Mouse (Mus musculus) retina, embryonic 14.5 days (tissue): Measurements from ENCODE around the gene Tmem135.

Experiments
- DNase-seq: peaks from one replicate; pipeline ENCODE4 v3.0.0-alpha.2; 2015; ENCODE audit warnings: low spot score

Gene Tmem135

DNA sequence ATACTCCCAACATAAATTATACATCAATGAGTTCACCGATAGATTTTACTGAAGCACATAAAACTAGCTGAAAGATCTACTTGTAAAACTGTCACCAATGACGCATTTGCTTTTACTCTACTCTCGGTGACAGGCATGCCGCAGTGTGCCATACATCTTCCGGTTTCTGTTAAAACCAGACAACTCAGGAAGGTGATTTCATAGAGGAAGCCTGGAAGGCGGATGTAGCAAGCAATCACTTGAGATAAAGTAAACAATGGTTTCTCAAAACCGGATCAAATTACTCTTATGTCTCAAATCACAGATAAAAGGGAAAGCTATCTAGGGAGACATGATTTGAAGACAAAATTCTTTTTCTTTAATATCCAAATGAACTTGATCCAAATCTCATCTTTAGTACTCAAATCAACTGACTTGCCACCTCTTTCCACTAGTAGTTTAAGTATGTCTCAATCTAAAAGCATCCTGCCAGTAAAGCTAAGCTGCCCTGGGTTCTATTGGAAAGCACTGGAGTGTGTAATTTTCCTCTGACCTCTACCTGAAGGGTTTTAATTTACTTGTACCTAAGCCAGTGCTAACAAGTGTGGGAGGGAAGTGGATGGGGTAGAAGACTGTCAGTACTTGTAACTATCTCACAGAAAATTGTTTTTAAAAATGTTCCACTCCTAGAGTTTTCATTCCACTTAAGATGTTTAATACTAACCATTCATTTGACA is 155.7 kb downstream of the Tmem135 start:
- DNase-seq, result no peak

- DNase-seq, result no peak
Measured at GRCm38 (mm10) chr7:89247012-89247710, 156.9 kb downstream of the Tmem135 start.

- no peak for DNase-seq
Measured at GRCm38 (mm10) chr7:89242565-89242964, 161.5 kb downstream of the Tmem135 start.

DNA sequence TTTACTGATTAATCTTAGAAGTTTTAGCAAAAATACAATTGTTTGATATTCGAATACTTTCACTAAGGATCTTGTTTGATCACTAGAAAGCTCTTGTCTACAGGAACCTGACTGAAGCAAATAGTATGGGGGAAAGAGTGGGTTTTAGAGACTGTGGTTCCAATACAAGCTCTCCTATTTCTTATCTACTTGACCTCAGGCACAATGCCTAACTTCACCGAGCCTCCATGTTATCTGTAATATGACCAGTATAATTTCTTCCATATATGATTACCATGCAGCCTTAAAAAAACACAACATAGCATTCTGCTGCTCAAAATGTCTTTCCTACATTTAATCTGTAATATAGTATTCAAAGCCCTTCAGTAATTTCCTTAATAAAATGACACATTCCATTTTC is 161.9 kb downstream of the Tmem135 start:
- no peak for DNase-seq

DNA sequence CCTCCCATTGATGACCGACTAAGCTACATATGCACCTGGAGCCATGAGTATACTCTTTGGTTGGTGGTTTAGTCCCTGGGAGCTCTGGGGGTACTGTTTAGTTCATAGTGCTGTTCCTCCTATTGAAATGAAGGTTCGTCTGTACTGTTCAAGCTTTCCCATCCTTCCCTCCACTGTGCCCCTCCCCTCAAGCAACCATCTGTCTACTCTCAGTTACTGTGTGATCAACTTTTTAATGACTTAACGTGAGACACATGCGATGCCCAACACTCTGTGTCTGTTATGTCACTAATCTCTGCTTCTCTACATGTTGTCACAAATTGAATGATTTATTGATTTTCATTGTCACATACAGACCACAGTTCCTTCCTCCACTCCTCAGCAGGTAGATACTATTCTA is 164.4 kb downstream of the Tmem135 start:
- no peak for DNase-seq

DNA sequence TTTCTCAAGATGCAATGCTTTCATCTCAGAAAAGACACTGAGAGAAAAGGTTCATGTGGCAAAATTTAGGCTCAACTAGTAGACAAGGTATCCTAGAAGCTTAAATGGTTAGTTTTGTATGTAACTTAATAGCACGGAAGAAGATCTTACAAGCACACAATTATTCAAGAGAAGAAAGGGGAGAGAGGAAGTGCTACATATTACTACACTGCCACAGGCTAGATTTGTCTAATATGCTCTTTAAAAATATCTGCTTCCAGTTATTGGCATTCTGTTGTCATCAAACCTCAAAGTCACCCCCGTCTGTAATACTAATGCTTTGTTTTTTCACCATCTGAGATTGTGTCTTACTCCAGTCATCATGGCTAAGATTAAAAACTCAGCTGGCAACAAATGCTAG is 167.4 kb downstream of the Tmem135 start:
- no peak for DNase-seq

GRCm38 (mm10) chr7:89235974-89236507 is 168.0 kb downstream of the Tmem135 start:
- DNase-seq, result no peak

DNA sequence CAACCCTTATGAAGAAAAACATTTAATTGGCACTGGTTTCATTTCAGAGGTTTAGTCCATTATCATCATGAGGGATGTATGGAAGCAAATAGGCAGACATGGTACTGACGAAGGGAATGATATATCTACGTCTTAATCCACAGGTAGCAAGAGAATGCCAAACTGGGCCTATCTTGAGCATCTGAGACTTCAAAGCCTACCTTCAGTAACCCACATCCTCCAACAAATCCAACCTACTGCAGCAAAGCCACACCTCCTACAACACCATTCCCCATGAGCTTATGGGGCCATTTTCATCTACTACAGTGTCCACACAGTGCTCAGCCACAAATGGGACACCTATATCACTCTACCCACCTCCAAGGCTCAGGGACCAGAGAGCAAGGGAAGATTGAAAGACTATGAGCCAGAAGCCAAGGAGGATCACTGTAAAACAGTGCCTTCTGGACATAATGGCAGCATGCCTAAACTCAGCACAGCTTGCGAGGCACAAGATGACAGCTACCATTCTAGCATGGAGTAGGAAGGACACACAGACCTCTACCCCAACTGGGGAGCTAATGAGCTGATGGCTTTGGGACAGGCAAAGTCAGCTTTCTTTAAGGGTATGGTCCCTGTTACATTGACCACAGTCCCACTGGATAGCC is 171.4 kb downstream of the Tmem135 start:
- no peak for DNase-seq

DNA sequence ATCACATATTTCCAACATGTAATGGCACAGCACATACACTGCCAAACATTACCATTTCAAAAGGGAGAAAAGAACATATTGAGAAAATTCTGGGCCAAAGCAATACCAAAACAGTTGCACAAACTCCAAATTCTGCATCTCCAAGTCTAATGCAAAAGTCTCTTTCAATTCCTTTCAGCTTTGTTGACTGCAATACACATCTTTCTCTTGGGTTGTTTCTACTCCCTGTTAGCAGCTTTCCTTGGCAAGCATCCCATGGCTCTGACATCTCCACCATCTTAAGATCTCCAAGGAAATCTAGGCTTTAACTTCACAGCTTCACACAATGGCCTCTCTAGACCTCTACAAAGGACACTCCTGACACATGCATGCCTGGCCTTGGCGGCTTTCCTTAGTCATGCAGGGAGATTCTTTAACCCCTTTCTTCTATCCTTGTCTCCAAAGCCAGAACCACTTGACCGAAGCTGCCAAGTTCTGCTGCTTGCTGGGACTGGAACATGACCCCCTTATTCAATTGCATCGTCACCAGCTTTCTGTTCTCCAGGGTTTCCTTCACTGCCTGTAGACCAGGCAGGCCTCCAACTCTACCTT is 172.7 kb downstream of the Tmem135 start:
- no peak for DNase-seq

GRCm38 (mm10) chr7:89222609-89223008 is 181.4 kb downstream of the Tmem135 start:
- no peak for DNase-seq

GRCm38 (mm10) chr7:89216628-89217027 is 187.4 kb downstream of the Tmem135 start:
- no peak for DNase-seq

DNA sequence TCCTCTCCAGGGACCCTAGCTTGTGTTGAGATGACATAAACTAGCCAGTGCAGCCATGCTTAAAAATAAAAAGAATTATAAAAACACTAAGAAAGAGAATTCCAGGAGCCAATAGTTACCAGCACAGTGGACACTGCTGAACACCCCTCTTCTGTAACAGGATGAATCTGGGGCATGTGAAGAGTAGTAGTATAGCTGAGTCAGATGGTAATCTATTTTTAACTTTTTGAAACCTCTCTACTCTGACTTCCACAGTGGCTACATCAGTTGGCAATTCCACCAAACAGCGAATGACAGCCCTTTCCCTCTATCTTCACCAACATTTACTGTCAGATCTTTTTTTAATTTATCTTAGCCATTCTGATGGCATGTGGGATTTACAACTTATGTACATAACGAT is 187.9 kb downstream of the Tmem135 start:
- no peak for DNase-seq

- peak; percentile 24 for DNase-seq
Measured at GRCm38 (mm10) chr7:89215714-89216113, 188.3 kb downstream of the Tmem135 start.

DNA sequence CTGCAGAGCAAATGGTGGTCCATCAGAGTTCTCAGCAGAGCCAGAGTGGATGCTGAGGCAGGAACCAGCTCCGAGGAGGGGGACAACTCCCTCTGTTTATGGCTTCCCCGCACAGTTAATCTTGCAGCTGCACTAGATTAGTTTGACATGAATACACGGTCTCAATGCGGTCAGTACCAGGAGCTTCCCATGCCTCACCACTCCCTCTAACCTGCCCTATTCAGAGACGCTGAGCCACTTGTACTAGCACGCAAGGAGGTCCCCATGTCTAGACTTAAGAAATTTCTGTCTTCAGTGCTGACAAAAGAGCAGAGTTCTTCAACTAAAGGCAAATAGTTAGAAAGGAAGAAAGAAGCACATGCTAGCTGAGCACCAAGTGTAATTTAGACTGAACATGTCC is 193.5 kb downstream of the Tmem135 start:
- DNase-seq, result peak; percentile 39

- DNase-seq, result no peak
Measured at GRCm38 (mm10) chr7:89206165-89206564, 197.9 kb downstream of the Tmem135 start.

- DNase-seq, result no peak
Measured at GRCm38 (mm10) chr7:89205402-89205801, 198.6 kb downstream of the Tmem135 start.

DNA sequence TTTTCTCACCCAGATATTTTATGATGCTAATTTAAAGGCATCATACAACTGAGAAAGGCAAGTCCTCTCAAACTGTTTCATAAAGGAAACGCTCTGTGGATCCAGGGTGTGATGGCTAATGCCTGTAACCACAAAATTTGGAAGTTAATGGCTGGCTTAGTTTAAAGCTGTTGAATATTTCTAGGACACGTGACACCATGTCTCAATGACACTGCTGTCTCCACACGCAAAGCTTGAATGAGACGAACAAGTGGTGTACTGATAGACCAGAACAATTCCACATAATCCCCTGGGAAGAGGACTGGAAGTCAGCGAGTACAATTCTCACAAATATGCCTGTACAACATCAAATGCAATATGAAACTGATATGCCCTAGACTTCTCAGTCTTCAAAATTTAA is 200.9 kb downstream of the Tmem135 start:
- no peak for DNase-seq

- no peak for DNase-seq
Measured at GRCm38 (mm10) chr7:89201954-89202353, 202.1 kb downstream of the Tmem135 start.

DNA sequence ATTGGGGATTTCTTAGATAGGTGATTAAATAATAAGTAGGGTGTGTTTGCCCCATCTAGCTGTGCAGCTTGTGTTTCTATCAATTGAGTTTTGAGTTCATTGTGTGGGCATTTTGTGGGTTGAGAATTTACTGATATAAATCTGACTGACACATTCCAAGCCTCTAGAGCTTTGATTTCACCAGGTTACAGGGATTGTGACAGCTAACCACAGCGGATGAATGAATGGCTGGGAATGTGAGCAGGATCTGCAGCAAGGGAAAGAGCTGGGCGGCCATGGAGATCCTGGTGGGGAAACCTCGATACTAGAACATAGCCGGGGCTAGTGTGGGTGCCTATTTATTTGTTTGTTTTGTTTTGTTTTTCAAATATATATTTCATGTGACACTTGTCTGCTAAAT is 205.5 kb downstream of the Tmem135 start:
- no peak for DNase-seq

DNA sequence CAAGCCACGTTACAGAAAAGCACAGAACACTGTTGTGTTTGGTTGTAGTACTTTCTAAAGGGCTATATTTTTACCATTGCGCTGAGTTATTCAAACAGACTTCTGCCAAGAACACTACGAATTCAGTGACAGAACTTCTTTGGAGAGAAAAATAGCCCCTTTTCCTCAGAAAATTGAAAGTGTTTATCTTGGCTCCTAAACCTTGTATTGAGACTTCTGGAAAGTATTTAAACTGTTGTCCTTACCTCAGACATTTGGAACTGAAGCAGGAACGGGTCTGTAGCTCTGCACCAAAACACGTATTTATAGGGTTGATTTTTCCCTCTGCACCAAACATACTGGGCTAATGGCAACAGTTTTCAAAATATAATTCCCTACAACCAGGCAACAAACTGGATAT is 210.6 kb downstream of the Tmem135 start:
- no peak for DNase-seq

- no peak for DNase-seq
Measured at GRCm38 (mm10) chr7:89183928-89184327, 220.1 kb downstream of the Tmem135 start.

DNA sequence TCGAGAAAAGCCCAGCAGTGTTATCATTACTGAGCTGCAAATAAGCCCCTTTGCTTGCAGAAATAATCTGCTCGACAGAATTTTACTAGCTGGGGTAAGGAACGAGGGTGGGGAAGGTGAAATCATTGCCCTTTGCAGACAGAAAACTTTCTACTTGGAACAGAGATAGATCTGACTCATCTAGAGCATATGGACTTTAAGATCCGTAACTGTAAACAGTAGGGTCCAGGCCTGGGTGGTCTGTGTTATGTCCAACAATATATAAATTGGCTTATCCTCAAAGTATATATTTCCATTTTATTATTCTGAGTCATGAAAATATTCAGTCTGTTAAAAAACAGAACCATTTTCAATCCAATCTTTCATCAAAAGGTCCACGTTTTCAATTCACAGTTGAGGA is 221.1 kb downstream of the Tmem135 start:
- no peak for DNase-seq

GRCm38 (mm10) chr7:89181285-89181684 is 222.7 kb downstream of the Tmem135 start:
- DNase-seq, result no peak
